Mouse (Mus musculus): ENCODE measurements around the gene Axin2. TPM values are rescaled to one million over a fixed set of nuclear protein-coding genes. Genes with fewer than 3 reads are reported as not detected.

Gene Axin2
- polyA plus RNA-seq, 1 experiment = 2.5 TPM

DNA sequence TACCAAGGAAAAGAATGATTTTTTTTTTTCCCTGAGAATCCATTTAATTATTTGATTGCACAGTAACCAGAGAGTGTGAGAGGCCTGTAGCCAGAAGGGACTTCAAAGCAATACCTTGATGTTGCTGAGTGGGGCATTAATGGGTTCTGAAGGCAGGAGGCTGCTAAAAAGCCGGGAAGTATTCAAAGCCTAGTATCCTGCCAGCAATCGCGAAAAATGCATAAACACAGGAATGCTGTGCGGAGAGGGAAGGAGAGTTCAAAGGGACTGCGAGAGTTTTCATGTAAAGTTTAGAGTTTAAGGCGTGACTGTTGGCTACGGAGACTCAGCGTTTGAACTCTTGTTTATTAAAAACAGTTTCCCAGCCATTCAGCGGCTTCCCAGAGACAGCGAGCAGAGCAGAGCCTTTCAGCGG is 41.5 kb downstream of the Axin2 start:
- WGBS = 32% methylated on average over 11 of the region's 11 CpGs
- no peaks in the 10 kb centered on the region for H3K4me1 ChIP-seq (ENCODE audit: control insufficient read depth, insufficient read depth, low read length)
- TF ChIP-seq CTCF (IDR thresholded peaks at IDR 0.05; ENCODE audit: control insufficient read depth, insufficient read depth, low read length) = no peak
- TF ChIP-seq POLR2A (IDR thresholded peaks at IDR 0.05; ENCODE audit: borderline replicate concordance, control insufficient read depth, low read depth, low read length) = no peak
- no peak overlapping the region for H3K27ac ChIP-seq (ENCODE audit: control insufficient read depth, insufficient read depth, low read depth, low read length, poor library complexity)
- no peak overlapping the region for H3K4me3 ChIP-seq (replicated peaks; ENCODE audit: control insufficient read depth, low read depth, low read length)

DNA sequence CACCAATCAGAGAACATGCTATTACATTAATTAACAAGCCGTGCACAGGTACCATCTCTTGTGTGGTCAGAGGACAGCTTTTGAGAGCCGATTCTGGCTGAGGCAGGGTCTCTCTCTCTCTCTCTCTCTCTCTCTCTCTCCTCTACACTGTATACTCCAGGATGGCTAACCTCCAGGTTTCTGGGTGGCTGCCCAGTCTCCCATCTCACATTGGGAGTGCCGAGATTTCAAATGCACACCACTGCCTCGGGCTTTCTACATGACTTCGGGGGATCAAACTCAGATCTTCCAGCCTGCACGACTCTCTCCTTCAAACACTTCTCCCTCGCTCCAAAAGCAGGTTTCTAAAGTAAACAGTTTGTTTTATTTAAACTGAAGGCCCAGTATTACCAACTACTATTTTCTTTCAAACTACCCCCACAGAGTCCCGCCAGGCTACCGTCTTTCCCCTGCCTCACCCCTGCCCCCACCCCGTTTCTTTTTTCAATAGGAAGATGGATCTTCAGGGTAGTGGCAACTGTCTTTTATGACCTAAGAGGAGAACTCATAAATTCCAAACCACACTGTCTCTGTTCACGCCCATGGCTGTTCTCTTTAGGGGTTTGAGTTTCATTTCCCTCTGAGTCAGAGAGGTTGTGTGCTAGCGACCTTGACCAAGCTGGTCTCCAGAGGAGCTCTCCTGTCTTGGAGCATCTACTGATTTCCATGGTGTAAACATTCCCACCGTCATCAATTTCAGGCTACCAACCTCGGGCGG is 43.5 kb downstream of the Axin2 start:
- Histone ChIP-seq H3K27ac (ENCODE audit: control insufficient read depth, insufficient read depth, low read depth, low read length, poor library complexity) (no peak overlapping the region), H3K4me1 (ENCODE audit: control insufficient read depth, insufficient read depth, low read length) (no peaks in the 10 kb centered on the region), H3K4me3 (replicated peaks; ENCODE audit: control insufficient read depth, low read depth, low read length) (no peak overlapping the region)
- WGBS = 71% methylated on average over 15 of the region's 15 CpGs
- TF ChIP-seq CTCF (IDR thresholded peaks at IDR 0.05; ENCODE audit: control insufficient read depth, insufficient read depth, low read length) (no peak), POLR2A (IDR thresholded peaks at IDR 0.05; ENCODE audit: borderline replicate concordance, control insufficient read depth, low read depth, low read length) (no peak)

DNA sequence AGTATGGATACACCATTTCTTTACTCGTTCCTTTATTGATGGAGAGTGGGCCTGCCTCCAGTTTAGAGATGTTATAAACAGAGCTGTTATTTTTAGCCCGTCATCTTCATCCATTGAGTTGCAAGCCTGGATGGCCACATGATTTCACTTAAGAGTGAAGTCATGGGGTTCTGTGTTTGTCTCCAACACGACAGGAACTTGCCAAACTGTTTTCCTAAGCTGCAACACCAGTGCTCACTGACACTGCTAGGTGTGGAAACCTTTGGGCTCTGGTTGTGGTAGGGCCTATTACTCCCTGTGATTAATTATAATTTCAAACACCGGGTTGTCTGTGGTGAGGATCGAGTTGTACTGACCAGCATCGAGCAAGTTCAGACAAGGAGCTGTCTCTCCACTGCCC is 45.6 kb downstream of the Axin2 start:
- TF ChIP-seq CTCF (IDR thresholded peaks at IDR 0.05; ENCODE audit: control insufficient read depth, insufficient read depth, low read length) (no peak), POLR2A (IDR thresholded peaks at IDR 0.05; ENCODE audit: borderline replicate concordance, control insufficient read depth, low read depth, low read length) (no peak)
- Histone ChIP-seq H3K4me1 (ENCODE audit: control insufficient read depth, insufficient read depth, low read length) (no peaks in the 10 kb centered on the region), H3K27ac (ENCODE audit: control insufficient read depth, insufficient read depth, low read depth, low read length, poor library complexity) (no peak overlapping the region), H3K4me3 (replicated peaks; ENCODE audit: control insufficient read depth, low read depth, low read length) (no peak overlapping the region)
- WGBS = 61% methylated on average over 6 of the region's 6 CpGs

DNA sequence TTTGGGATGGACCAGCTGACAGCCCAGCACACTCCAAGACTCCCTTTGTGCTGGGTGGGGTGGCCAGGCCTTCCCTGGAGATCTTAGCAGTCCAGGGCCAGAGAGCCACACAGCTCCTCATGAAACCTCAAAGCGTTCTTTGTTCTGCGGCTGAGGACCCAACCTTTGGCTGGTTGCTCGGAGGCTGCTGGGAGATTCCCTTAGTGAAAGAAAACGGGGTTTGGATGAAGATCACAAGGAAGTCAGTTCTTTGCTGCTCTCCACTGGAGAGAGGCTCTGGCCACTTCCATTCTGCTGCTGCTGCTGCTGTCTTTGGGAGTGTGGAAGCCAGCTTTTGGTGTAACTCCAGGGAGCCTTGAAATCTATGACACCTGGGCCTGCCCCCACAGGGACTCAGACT is 53.3 kb downstream of the Axin2 start:
- 67% methylated on average over 4 of the region's 4 CpGs for WGBS
- TF ChIP-seq POLR2A (IDR thresholded peaks at IDR 0.05; ENCODE audit: borderline replicate concordance, control insufficient read depth, low read depth, low read length) (no peak), CTCF (IDR thresholded peaks at IDR 0.05; ENCODE audit: control insufficient read depth, insufficient read depth, low read length) (no peak)
- Histone ChIP-seq H3K4me1 (ENCODE audit: control insufficient read depth, insufficient read depth, low read length) (no peaks in the 10 kb centered on the region), H3K27ac (ENCODE audit: control insufficient read depth, insufficient read depth, low read depth, low read length, poor library complexity) (no peak overlapping the region), H3K4me3 (replicated peaks; ENCODE audit: control insufficient read depth, low read depth, low read length) (no peak overlapping the region)

DNA sequence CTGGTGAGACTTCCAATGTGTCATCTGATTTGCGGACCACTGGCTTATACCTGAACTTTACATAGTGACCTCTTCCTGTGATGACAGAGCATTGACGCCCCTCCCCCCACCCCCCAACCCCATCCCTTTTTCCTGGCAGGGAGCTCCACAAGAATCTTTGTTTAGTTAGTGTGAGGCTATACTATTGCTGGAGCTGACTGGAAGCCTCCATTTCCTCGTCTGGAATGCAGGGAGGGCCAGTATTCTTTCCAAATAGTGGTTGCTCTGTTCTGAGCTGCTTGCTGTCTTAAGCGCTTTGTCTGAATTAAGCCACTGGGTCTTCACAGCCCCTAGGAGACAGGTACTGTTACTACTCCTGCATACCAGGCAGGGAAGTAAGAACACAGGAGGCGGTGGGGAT is 53.7 kb downstream of the Axin2 start:
- H3K27ac ChIP-seq (ENCODE audit: control insufficient read depth, insufficient read depth, low read depth, low read length, poor library complexity) = no peak overlapping the region
- H3K4me1 ChIP-seq (ENCODE audit: control insufficient read depth, insufficient read depth, low read length) = no peaks in the 10 kb centered on the region
- no peak overlapping the region for H3K4me3 ChIP-seq (replicated peaks; ENCODE audit: control insufficient read depth, low read depth, low read length)
- 60% methylated on average over 5 of the region's 5 CpGs for WGBS
- TF ChIP-seq CTCF (IDR thresholded peaks at IDR 0.05; ENCODE audit: control insufficient read depth, insufficient read depth, low read length) (no peak), POLR2A (IDR thresholded peaks at IDR 0.05; ENCODE audit: borderline replicate concordance, control insufficient read depth, low read depth, low read length) (no peak)

DNA sequence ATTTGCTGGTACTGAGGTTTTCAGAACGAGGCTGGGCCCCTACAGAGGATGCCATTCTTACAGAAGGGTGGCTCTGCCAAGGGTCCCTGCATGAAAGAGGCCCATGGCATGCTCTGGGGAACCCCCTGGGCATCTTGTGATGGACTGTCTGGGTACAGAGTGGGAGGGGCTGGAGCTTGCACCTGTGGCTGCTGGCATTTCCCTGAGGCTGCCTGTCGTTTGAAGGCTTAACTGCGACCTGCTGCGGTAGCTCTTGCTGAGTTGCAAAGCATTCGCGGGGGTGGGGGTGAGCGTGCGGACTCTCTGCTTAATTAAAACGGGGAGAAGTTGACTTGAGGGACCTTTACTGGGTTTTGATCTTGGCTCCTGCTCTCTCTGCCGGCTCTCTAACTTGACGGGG is 55.4 kb downstream of the Axin2 start:
- WGBS = 42% methylated on average over 11 of the region's 11 CpGs
- H3K4me1 ChIP-seq (ENCODE audit: control insufficient read depth, insufficient read depth, low read length) = no peaks in the 10 kb centered on the region
- no peak overlapping the region for H3K4me3 ChIP-seq (replicated peaks; ENCODE audit: control insufficient read depth, low read depth, low read length)
- H3K27ac ChIP-seq (ENCODE audit: control insufficient read depth, insufficient read depth, low read depth, low read length, poor library complexity) = no peak overlapping the region
- TF ChIP-seq POLR2A (IDR thresholded peaks at IDR 0.05; ENCODE audit: borderline replicate concordance, control insufficient read depth, low read depth, low read length) (no peak), CTCF (IDR thresholded peaks at IDR 0.05; ENCODE audit: control insufficient read depth, insufficient read depth, low read length) (no peak)

DNA sequence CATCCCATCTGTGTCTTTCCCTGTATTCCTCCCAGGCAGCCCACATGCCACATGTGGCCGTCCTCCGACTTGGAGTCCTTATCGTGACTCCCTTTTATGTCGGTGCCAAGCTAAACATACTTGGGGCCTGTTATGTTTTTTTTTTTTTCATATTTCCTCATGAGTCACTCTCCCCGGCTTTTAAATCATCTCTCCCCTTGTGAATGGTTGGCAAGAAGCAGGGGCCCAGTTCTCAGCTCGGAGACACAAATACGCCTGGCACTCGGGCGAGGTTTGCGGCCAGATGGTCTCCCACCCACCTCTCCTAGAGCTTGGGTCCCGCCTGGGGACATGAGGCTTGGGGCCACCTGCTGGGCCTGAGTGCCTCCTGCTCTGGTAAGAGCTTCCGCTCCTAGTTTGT is 60.4 kb downstream of the Axin2 start:
- H3K4me3 ChIP-seq (replicated peaks; ENCODE audit: control insufficient read depth, low read depth, low read length) = no peak overlapping the region
- TF ChIP-seq CTCF (IDR thresholded peaks at IDR 0.05; ENCODE audit: control insufficient read depth, insufficient read depth, low read length) = no peak
- TF ChIP-seq POLR2A (IDR thresholded peaks at IDR 0.05; ENCODE audit: borderline replicate concordance, control insufficient read depth, low read depth, low read length) = no peak
- no peaks in the 10 kb centered on the region for H3K4me1 ChIP-seq (ENCODE audit: control insufficient read depth, insufficient read depth, low read length)
- WGBS = 72% methylated on average over 12 of the region's 12 CpGs
- H3K27ac ChIP-seq (ENCODE audit: control insufficient read depth, insufficient read depth, low read depth, low read length, poor library complexity) = no peak overlapping the region

DNA sequence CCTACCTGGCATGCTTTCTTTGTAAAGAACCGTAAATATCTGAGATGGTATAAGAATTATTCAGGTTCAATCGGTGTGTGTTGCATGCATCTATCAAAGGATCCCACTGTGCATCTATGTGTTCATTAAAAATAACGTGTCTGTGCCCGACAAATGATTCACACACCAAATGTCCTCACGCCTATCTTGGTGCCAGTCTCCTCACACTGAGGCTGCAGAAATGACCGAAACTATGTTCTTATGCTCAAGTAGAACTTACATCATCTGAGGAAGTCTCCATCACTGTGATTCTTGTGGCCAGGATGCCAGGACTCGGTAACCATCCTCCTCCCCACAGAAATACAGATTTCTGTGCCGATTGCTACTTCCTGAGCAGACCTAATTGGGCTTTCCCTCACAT is 60.9 kb downstream of the Axin2 start:
- TF ChIP-seq POLR2A (IDR thresholded peaks at IDR 0.05; ENCODE audit: borderline replicate concordance, control insufficient read depth, low read depth, low read length) = no peak
- no peak for TF ChIP-seq CTCF (IDR thresholded peaks at IDR 0.05; ENCODE audit: control insufficient read depth, insufficient read depth, low read length)
- Histone ChIP-seq H3K27ac (ENCODE audit: control insufficient read depth, insufficient read depth, low read depth, low read length, poor library complexity) (no peak overlapping the region), H3K4me3 (replicated peaks; ENCODE audit: control insufficient read depth, low read depth, low read length) (no peak overlapping the region), H3K4me1 (ENCODE audit: control insufficient read depth, insufficient read depth, low read length) (no peaks in the 10 kb centered on the region)
- 72% methylated on average over 8 of the region's 8 CpGs for WGBS

Data from bone marrow, adult 2 months (tissue).